Mouse (Mus musculus): ENCODE data around the gene Neu3.

Neu3 gene

GRCm38 (mm10) chr7:99828083-99828570 is at the start of gene Neu3:
TSS of gene Neu3 (minus strand) at chr7:99828417.
- peak; percentile 93 for DNase-seq (ENCODE audit: low spot score)

- DNase-seq (ENCODE audit: low spot score), result peak; percentile 73
Measured at GRCm38 (mm10) chr7:99876345-99876744, 48.1 kb upstream of the Neu3 start.

- DNase-seq (ENCODE audit: low spot score), result no peak
Measured at GRCm38 (mm10) chr7:99875891-99876290, 47.7 kb upstream of the Neu3 start.

GRCm38 (mm10) chr7:99873965-99874364 is 45.7 kb upstream of the Neu3 start:
- no peak for DNase-seq (ENCODE audit: low spot score)

GRCm38 (mm10) chr7:99869296-99869695 is 41.1 kb upstream of the Neu3 start:
- no peak for DNase-seq (ENCODE audit: low spot score)

GRCm38 (mm10) chr7:99865219-99865618 is 37.0 kb upstream of the Neu3 start:
- no peak for DNase-seq (ENCODE audit: low spot score)

- DNase-seq (ENCODE audit: low spot score), result no peak
Measured at GRCm38 (mm10) chr7:99864241-99865028, 36.2 kb upstream of the Neu3 start.

GRCm38 (mm10) chr7:99863362-99863761 is 35.1 kb upstream of the Neu3 start, which contains the start of gene Spcs2:
TSS of gene Spcs2 (minus strand) at chr7:99863462.
- DNase-seq (ENCODE audit: low spot score), result no peak

GRCm38 (mm10) chr7:99858813-99859585 is 30.8 kb upstream of the Neu3 start, which contains the start of gene Xrra1:
TSS of gene Xrra1 (plus strand) at chr7:99859116.
- DNase-seq (ENCODE audit: low spot score), result peak; percentile 86

- DNase-seq (ENCODE audit: low spot score), result no peak
Measured at GRCm38 (mm10) chr7:99858175-99858812, 30.1 kb upstream of the Neu3 start.

GRCm38 (mm10) chr7:99856266-99856861 is 28.1 kb upstream of the Neu3 start:
- DNase-seq (ENCODE audit: low spot score), result no peak

- DNase-seq (ENCODE audit: low spot score), result no peak
Measured at GRCm38 (mm10) chr7:99854311-99854710, 26.1 kb upstream of the Neu3 start.

- no peak for DNase-seq (ENCODE audit: low spot score)
Measured at GRCm38 (mm10) chr7:99853350-99853749, 25.1 kb upstream of the Neu3 start.

- DNase-seq (ENCODE audit: low spot score), result no peak
Measured at GRCm38 (mm10) chr7:99851618-99852017, 23.4 kb upstream of the Neu3 start.

- DNase-seq (ENCODE audit: low spot score), result no peak
Measured at GRCm38 (mm10) chr7:99851121-99851520, 22.9 kb upstream of the Neu3 start.

- no peak for DNase-seq (ENCODE audit: low spot score)
Measured at GRCm38 (mm10) chr7:99850534-99850933, 22.3 kb upstream of the Neu3 start.

GRCm38 (mm10) chr7:99845533-99846236 is 17.5 kb upstream of the Neu3 start:
- DNase-seq (ENCODE audit: low spot score), result no peak

GRCm38 (mm10) chr7:99838241-99838640 is 10.0 kb upstream of the Neu3 start:
- DNase-seq (ENCODE audit: low spot score), result no peak

- no peak for DNase-seq (ENCODE audit: low spot score)
Measured at GRCm38 (mm10) chr7:99837358-99838071, 9.3 kb upstream of the Neu3 start.

- no peak for DNase-seq (ENCODE audit: low spot score)
Measured at GRCm38 (mm10) chr7:99836781-99837180, 8.6 kb upstream of the Neu3 start.

All from ovary, postnatal 14 days (tissue).